Mouse (Mus musculus) bone marrow macrophage, adult 2 months (primary cell): ENCODE results near the gene Sorcs2.

Experiments
- CTCF ChIP-seq: IDR thresholded peaks from 2 replicates; pipeline ENCODE4 v1.5.1; 2012; ENCODE audit warnings: low read depth, mild to moderate bottlenecking, low read length, moderate library complexity
- POLR2A ChIP-seq: IDR thresholded peaks from 2 replicates; pipeline ENCODE4 v1.6.1; 2012; ENCODE audit warnings: mild to moderate bottlenecking, low read depth, low read length, borderline replicate concordance

DNA sequence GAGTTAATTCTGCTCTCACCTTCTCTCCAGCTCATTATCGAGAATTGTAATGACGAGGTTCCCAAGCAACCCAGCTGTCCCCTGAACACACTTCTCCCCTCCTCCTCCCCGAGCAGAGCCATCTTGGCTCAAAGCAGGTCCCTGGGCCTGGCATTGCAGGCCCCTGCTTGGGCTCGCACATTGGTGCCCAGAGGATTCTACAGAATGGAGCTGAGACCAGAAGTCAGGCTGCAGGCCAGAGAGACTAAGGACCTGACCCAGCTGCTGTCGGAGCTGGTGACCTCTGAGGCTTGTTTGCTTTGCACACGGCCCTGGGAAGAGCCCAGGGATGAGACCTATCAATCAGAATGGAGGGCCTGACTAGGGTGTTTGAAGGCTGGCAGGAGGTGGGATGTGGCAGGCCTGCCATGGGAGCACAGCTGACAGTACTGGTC is 138.2 kb downstream of the Sorcs2 start:
- TF ChIP-seq CTCF (no peak), POLR2A (no peak)
